Mouse (Mus musculus) limb, embryonic 14.5 days (tissue): ENCODE measurements around the gene Tex14. TPM values are rescaled to one million over a fixed set of nuclear protein-coding genes. Genes with fewer than 3 reads are reported as not detected.

Experiments
- ATAC-seq: fragments of 200-750 bp; cut with Nextera tagmentation; 2 replicates; pipeline ENCODE4 v1.8.0; 2017; ENCODE audit warnings: low read depth, moderate number of reproducible peaks, moderate TSS enrichment; ENCODE audit not compliant: low FRiP score
- DNase-seq: peaks from one replicate; pipeline ENCODE4 v3.0.0-alpha.2; 2015; ENCODE audit warnings: low spot score
- H3K27ac ChIP-seq: fragments of 300-500 bp; sonication (generic); replicated peaks from 2 replicates; pipeline ENCODE4 v1.5.1; 2014; ENCODE audit warnings: low read depth, mild to moderate bottlenecking, low read length, moderate library complexity, mixed read lengths
- H3K27me3 ChIP-seq: fragments of 300-500 bp; sonication (generic); 2 replicates; pipeline ENCODE4 v1.6.1; 2014; ENCODE audit warnings: low read length, mixed read lengths; ENCODE audit not compliant: control insufficient read depth, insufficient read depth
- H3K36me3 ChIP-seq: fragments of 300-500 bp; sonication (generic); 2 replicates; pipeline ENCODE4 v1.6.1; 2014; ENCODE audit warnings: mild to moderate bottlenecking, low read length, moderate library complexity, mixed read lengths; ENCODE audit not compliant: control insufficient read depth, insufficient read depth
- H3K4me1 ChIP-seq: fragments of 300-500 bp; sonication (generic); 2 replicates; pipeline ENCODE4 v1.6.1; 2014; ENCODE audit warnings: antibody characterized with exemption, low read length, mixed read lengths; ENCODE audit not compliant: control insufficient read depth, insufficient read depth
- H3K4me2 ChIP-seq: fragments of 300-500 bp; sonication (generic); replicated peaks from 2 replicates; pipeline ENCODE4 v1.6.1; 2014; ENCODE audit warnings: low read depth, mild to moderate bottlenecking, low read length, moderate library complexity; ENCODE audit not compliant: severe bottlenecking
- H3K4me3 ChIP-seq: fragments of 300-500 bp; sonication (generic); replicated peaks from 2 replicates; pipeline ENCODE4 v1.5.1; 2014; ENCODE audit warnings: low read length
- H3K9ac ChIP-seq: fragments of 300-500 bp; sonication (generic); 2 replicates; pipeline ENCODE4 v1.6.1; 2014; ENCODE audit warnings: mild to moderate bottlenecking, low read depth, low read length, moderate library complexity; ENCODE audit not compliant: severe bottlenecking
- H3K9me3 ChIP-seq: fragments of 300-500 bp; sonication (generic); 2 replicates; pipeline ENCODE4 v1.6.1; 2016; ENCODE audit warnings: low read length; ENCODE audit not compliant: control insufficient read depth
- POLR2A ChIP-seq: fragments of 200-500 bp; IDR thresholded peaks from 2 replicates; pipeline ENCODE4 v1.8.0; 2012; ENCODE audit warnings: inconsistent platforms, mild to moderate bottlenecking, moderate library complexity, borderline replicate concordance; ENCODE audit not compliant: insufficient read depth, insufficient read length; ENCODE audit errors: extremely low read depth
- WGBS: fragments of 180-500 bp; shearing (Covaris S2); extraction: QIAGEN DNeasy Blood & Tissue Kit; methylation state at CpG from one replicate; pipeline ENCODE4 v1.1.7; 2014; 5-methylcytosine and 5-hydroxymethylcytosine counted together
- polyA plus RNA-seq, 2 experiments: library from polyadenylated mRNA; depleted of rRNA in 1 of 2; stranded (reverse) in 1 of 2; unstranded in 1 of 2; fragments of >200 nt; fragmentation: Nextera tagmentation in 1 of 2; extraction: Ambion mirVana in 1 of 2; gene quantifications; 2 replicates each; pipeline versions ENCODE4 v1.2.1 to v1.2.3; 2012 to 2014

The Tex14 gene
- polyA plus RNA-seq, 2 experiments, result 1.3 to 2.0 TPM

GRCm38 (mm10) chr11:87571361-87571950 lies 166.6 kb downstream of the Tex14 start:
- ATAC-seq (no peak), DNase-seq (no peak)
- H3K9ac ChIP-seq, result no peak overlapping the region
- H3K9me3 ChIP-seq, result no peaks in the 10 kb centered on the region
- H3K4me1 ChIP-seq, result no peaks in the 10 kb centered on the region
- H3K27ac ChIP-seq, result no peak overlapping the region
- H3K4me3 ChIP-seq, result no peak overlapping the region
- 94% methylated on average over 1 of the region's 1 CpGs for WGBS
- no peak for TF ChIP-seq POLR2A
- H3K27me3 ChIP-seq, result no peaks in the 10 kb centered on the region
- H3K4me2 ChIP-seq, result no peak overlapping the region
- no peaks in the 10 kb centered on the region for H3K36me3 ChIP-seq

- Histone ChIP-seq H3K4me1 (peaks cover 6% of the 10 kb centered on the region), H3K4me2 (no peak overlapping the region), H3K9me3 (no peaks in the 10 kb centered on the region), H3K4me3 (no peak overlapping the region), H3K36me3 (no peaks in the 10 kb centered on the region), H3K27me3 (no peaks in the 10 kb centered on the region), H3K27ac (no peak overlapping the region), H3K9ac (no peak overlapping the region)
- ATAC-seq, result peak; percentile 67
- 73% methylated on average over 7 of the region's 7 CpGs for WGBS
- DNase-seq, result no peak
- no peak for TF ChIP-seq POLR2A
Measured at GRCm38 (mm10) chr11:87573751-87574150, 168.9 kb downstream of the Tex14 start.

- 75% methylated on average over 21 of the region's 21 CpGs for WGBS
- TF ChIP-seq POLR2A, result no peak
- H3K27ac ChIP-seq, result no peak overlapping the region
Measured at GRCm38 (mm10) chr11:87574520-87575180, 169.8 kb downstream of the Tex14 start.

GRCm38 (mm10) chr11:87577601-87578248 lies 172.9 kb downstream of the Tex14 start:
- no peak for ATAC-seq
- H3K9ac ChIP-seq, result peak overlapping the region; percentile 60

More at GRCm38 (mm10) chr11:87574520-87575180, 169.8 kb downstream of the Tex14 start:
- peaks cover 6% of the 10 kb centered on the region for H3K4me1 ChIP-seq
- H3K9me3 ChIP-seq, result no peaks in the 10 kb centered on the region
- H3K4me2 ChIP-seq, result no peak overlapping the region
- H3K27me3 ChIP-seq, result no peaks in the 10 kb centered on the region
- no peak overlapping the region for H3K4me3 ChIP-seq
- no peak overlapping the region for H3K9ac ChIP-seq
- no peaks in the 10 kb centered on the region for H3K36me3 ChIP-seq
- no peak for ATAC-seq
- DNase-seq, result no peak

GRCm38 (mm10) chr11:87578249-87578962 lies 173.5 kb downstream of the Tex14 start:
- H3K36me3 ChIP-seq, result no peaks in the 10 kb centered on the region
- H3K4me1 ChIP-seq, result peaks cover 6% of the 10 kb centered on the region
- under 1% methylated on average over 39 of the region's 40 CpGs for WGBS
- H3K27me3 ChIP-seq, result no peaks in the 10 kb centered on the region
- H3K27ac ChIP-seq, result no peak overlapping the region
- H3K4me3 ChIP-seq, result peak overlapping the region; percentile 54
- H3K9ac ChIP-seq, result peak overlapping the region; percentile 60
- ATAC-seq (peak; percentile 54; the same call in 1 of the 2 replicates), DNase-seq (no peak)
- no peaks in the 10 kb centered on the region for H3K9me3 ChIP-seq
- TF ChIP-seq POLR2A, result no peak
- peak overlapping the region; percentile 89 for H3K4me2 ChIP-seq

More at GRCm38 (mm10) chr11:87577601-87578248, 172.9 kb downstream of the Tex14 start:
- DNase-seq, result no peak
- Histone ChIP-seq H3K9me3 (no peaks in the 10 kb centered on the region), H3K4me2 (peak overlapping the region; percentile 89), H3K4me1 (peaks cover 6% of the 10 kb centered on the region), H3K4me3 (peak overlapping the region; percentile 54), H3K27ac (no peak overlapping the region), H3K36me3 (no peaks in the 10 kb centered on the region), H3K27me3 (no peaks in the 10 kb centered on the region)
- TF ChIP-seq POLR2A, result no peak
- WGBS, result 20% methylated on average over 6 of the region's 6 CpGs
